Mouse (Mus musculus): ENCODE measurements at regions not wholly inside any gene's neighbourhood (a gene's known extent, or its start where the extent isn't known, plus 50 kb on each side); places are given as distances from the start of the nearest gene placed in this dataset.

DNA sequence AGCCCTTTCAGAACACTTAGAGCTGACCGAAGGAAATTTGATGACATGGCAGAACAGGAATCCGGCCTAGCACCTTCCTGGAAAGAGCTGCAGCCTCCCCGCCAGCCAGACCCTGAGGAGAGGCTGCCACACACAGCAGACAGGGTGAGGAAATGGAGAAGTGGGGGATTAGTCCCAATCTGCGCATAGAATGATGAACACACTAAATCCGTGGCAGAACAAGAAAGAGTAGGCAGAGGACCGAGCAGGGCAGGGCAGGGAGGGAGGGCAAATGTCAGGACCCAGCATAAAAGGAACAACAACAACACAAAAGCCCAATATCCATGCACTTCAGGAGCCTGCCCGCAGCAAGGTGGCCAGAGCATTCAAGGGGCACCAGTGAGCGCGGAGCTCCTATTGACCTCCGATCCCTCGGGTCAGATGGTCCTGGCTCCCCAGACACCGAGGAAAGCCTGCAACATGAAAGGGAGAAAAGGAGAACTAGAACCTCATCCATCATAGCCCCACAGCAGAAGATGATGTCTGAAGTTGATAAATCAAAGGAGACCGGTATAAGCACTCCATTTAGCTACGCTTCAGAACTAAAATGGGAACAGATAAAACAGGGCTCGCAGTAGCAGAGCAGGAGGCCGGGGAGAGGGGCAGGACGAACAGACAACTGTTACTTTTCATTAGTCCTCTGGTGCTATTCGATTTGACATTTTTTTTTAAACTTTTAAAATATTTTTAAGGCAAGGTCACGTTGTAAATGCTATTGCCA lies 136.3 kb upstream of the Pkdcc start:
- peaks cover 33% of the 10 kb centered on the region for H3K4me1 ChIP-seq (replicated peaks; ENCODE audit: control insufficient read depth, insufficient read depth, low read length)
- peak overlapping the region; percentile 22; the same call in 1 of the 2 replicates for H3K4me2 ChIP-seq (ENCODE audit: low read length)
- no peaks in the 10 kb centered on the region for H3K27me3 ChIP-seq (replicated peaks; ENCODE audit: control insufficient read depth, insufficient read depth, low read length)
- DNase-seq (ENCODE audit: low spot score), result no peak
- H3K9me3 ChIP-seq (ENCODE audit: control insufficient read depth, low read length), result 0 out of 2 replicates have a peak, but pooled peaks cover 4% of the 10 kb centered on the region
- H3K4me3 ChIP-seq (ENCODE audit: low read depth, low read length), result no peak overlapping the region
- no peaks in the 10 kb centered on the region for H3K36me3 ChIP-seq (ENCODE audit: control insufficient read depth, insufficient read depth, low read length)
- H3K9ac ChIP-seq (ENCODE audit: low read length), result no peak overlapping the region
- H3K27ac ChIP-seq (ENCODE audit: low read depth), result peak overlapping the region; percentile 51
- WGBS, result 24% methylated on average over 19 of the region's 19 CpGs
- ATAC-seq (replicated peaks; ENCODE audit: low FRiP score, low TSS enrichment, low read depth), result peak; percentile 33; the same call in 1 of the 2 replicates

- H3K27me3 ChIP-seq (replicated peaks; ENCODE audit: control insufficient read depth, insufficient read depth, low read length), result no peaks in the 10 kb centered on the region
- 0 out of 2 replicates have a peak, but pooled peaks have one; percentile 33 for ATAC-seq (replicated peaks; ENCODE audit: low FRiP score, low TSS enrichment, low read depth)
- H3K9me3 ChIP-seq (ENCODE audit: control insufficient read depth, low read length), result 0 out of 2 replicates have a peak, but pooled peaks cover 4% of the 10 kb centered on the region
- H3K4me1 ChIP-seq (replicated peaks; ENCODE audit: control insufficient read depth, insufficient read depth, low read length), result peaks cover 36% of the 10 kb centered on the region
- H3K9ac ChIP-seq (ENCODE audit: low read length), result no peak overlapping the region
- DNase-seq (ENCODE audit: low spot score), result no peak
- H3K36me3 ChIP-seq (ENCODE audit: control insufficient read depth, insufficient read depth, low read length), result no peaks in the 10 kb centered on the region
- no peak overlapping the region for H3K4me3 ChIP-seq (ENCODE audit: low read depth, low read length)
- H3K27ac ChIP-seq (ENCODE audit: low read depth), result peak overlapping the region; percentile 38; the same call in 1 of the 2 replicates
- 46% methylated on average over 7 of the region's 7 CpGs for WGBS
- no peak overlapping the region for H3K4me2 ChIP-seq (ENCODE audit: low read length)
Observed at GRCm38 (mm10) chr17:83079361-83079685, 135.8 kb upstream of the Pkdcc start.

DNA sequence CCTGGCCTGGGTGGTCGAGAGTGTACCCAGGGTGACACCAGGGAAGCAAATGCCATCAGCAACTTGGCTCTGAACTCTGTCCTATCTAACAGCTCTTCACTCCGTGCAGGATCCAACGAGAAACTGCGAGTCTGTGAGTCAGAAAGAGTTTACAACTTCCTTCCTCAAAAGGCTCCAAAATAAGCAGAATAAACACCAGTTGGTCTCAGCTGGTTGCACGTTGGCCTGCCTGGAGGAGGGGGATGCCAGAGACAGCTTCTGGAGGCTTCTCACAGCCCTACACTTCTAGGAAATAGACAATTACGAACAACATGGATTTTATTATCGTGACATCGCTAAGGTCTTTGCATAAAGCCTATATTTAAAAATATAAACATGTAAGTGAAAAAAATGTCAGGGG lies 133.4 kb upstream of the Pkdcc start:
- no peaks in the 10 kb centered on the region for H3K27me3 ChIP-seq (replicated peaks; ENCODE audit: control insufficient read depth, insufficient read depth, low read length)
- peaks cover 36% of the 10 kb centered on the region for H3K4me1 ChIP-seq (replicated peaks; ENCODE audit: control insufficient read depth, insufficient read depth, low read length)
- H3K27ac ChIP-seq (ENCODE audit: low read depth), result peak overlapping the region; percentile 73
- H3K4me2 ChIP-seq (ENCODE audit: low read length), result no peak overlapping the region; the same call in 1 of the 2 replicates
- no peaks in the 10 kb centered on the region for H3K36me3 ChIP-seq (ENCODE audit: control insufficient read depth, insufficient read depth, low read length)
- H3K9ac ChIP-seq (ENCODE audit: low read length), result no peak overlapping the region
- no peak overlapping the region for H3K4me3 ChIP-seq (ENCODE audit: low read depth, low read length)
- 34% methylated on average over 8 of the region's 8 CpGs for WGBS
- DNase-seq (ENCODE audit: low spot score), result no peak
- no peak for ATAC-seq (replicated peaks; ENCODE audit: low FRiP score, low TSS enrichment, low read depth)
- H3K9me3 ChIP-seq (ENCODE audit: control insufficient read depth, low read length), result peaks cover 7% of the 10 kb centered on the region; the same call in 1 of the 2 replicates

DNA sequence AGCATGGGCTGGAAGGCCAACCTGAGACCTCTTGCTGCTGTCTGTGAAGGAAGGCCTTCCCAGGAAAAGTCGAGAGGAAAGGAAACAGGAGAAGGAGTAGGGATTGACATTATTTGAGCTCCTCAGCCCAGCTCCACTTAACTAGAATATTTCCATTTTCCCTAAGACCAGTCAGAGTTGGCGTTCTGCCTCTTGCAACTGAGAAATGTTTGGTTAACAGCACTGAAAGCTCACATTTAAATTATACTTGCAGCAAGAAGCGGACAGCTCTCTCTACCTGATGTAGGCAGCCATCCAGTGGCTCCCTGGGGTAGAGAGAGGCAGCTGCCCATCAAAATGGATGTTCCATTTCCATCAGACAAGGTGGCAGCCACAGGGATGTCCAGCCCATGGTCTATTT lies 131.6 kb upstream of the Pkdcc start:
- no peaks in the 10 kb centered on the region for H3K27me3 ChIP-seq (replicated peaks; ENCODE audit: control insufficient read depth, insufficient read depth, low read length)
- peaks cover 27% of the 10 kb centered on the region for H3K4me1 ChIP-seq (replicated peaks; ENCODE audit: control insufficient read depth, insufficient read depth, low read length)
- H3K9ac ChIP-seq (ENCODE audit: low read length), result no peak overlapping the region
- DNase-seq (ENCODE audit: low spot score) (no peak), ATAC-seq (replicated peaks; ENCODE audit: low FRiP score, low TSS enrichment, low read depth) (no peak)
- H3K36me3 ChIP-seq (ENCODE audit: control insufficient read depth, insufficient read depth, low read length), result no peaks in the 10 kb centered on the region
- peaks cover 8% of the 10 kb centered on the region; the same call in 1 of the 2 replicates for H3K9me3 ChIP-seq (ENCODE audit: control insufficient read depth, low read length)
- H3K4me3 ChIP-seq (ENCODE audit: low read depth, low read length), result no peak overlapping the region
- WGBS, result 37% methylated on average over 3 of the region's 3 CpGs
- no peak overlapping the region for H3K4me2 ChIP-seq (ENCODE audit: low read length)
- H3K27ac ChIP-seq (ENCODE audit: low read depth), result peak overlapping the region; percentile 44; the same call in 1 of the 2 replicates

- no peak overlapping the region for H3K4me3 ChIP-seq (ENCODE audit: low read depth, low read length)
- peaks cover 4% of the 10 kb centered on the region; the same call in 1 of the 2 replicates for H3K9me3 ChIP-seq (ENCODE audit: control insufficient read depth, low read length)
- no peaks in the 10 kb centered on the region for H3K27me3 ChIP-seq (replicated peaks; ENCODE audit: control insufficient read depth, insufficient read depth, low read length)
- no peak for ATAC-seq (replicated peaks; ENCODE audit: low FRiP score, low TSS enrichment, low read depth)
- H3K4me2 ChIP-seq (ENCODE audit: low read length), result no peak overlapping the region
- H3K9ac ChIP-seq (ENCODE audit: low read length), result no peak overlapping the region
- 91% methylated on average over 10 of the region's 10 CpGs for WGBS
- H3K27ac ChIP-seq (ENCODE audit: low read depth), result no peak overlapping the region
- no peak for DNase-seq (ENCODE audit: low spot score)
- H3K36me3 ChIP-seq (ENCODE audit: control insufficient read depth, insufficient read depth, low read length), result no peaks in the 10 kb centered on the region
- H3K4me1 ChIP-seq (replicated peaks; ENCODE audit: control insufficient read depth, insufficient read depth, low read length), result peaks cover 35% of the 10 kb centered on the region
Observed at GRCm38 (mm10) chr17:83085792-83086475, 129.2 kb upstream of the Pkdcc start.

DNA sequence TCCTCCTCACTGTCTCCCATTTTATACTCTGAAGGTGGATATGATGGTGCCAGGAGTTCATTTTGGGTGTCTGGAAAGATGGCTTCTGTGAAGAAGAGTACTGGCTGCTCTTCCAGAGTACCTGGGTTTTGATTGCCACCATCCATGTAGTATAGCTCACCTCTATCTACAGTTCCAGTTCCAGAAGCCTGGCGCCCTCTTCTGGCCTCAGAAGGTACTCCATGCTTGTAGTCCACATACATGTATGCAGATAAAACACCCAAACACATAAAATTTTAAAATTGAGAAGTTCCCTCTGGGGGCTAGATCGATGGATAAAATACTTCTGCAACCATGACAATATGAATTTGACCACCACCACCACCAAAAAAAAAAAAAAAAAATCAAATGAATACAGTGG lies 128.4 kb upstream of the Pkdcc start:
- WGBS, result 78% methylated on average over 2 of the region's 2 CpGs
- no peak overlapping the region for H3K4me2 ChIP-seq (ENCODE audit: low read length)
- peaks cover 31% of the 10 kb centered on the region for H3K4me1 ChIP-seq (replicated peaks; ENCODE audit: control insufficient read depth, insufficient read depth, low read length)
- no peaks in the 10 kb centered on the region for H3K27me3 ChIP-seq (replicated peaks; ENCODE audit: control insufficient read depth, insufficient read depth, low read length)
- H3K9me3 ChIP-seq (ENCODE audit: control insufficient read depth, low read length), result peaks cover 4% of the 10 kb centered on the region; the same call in 1 of the 2 replicates
- no peak for DNase-seq (ENCODE audit: low spot score)
- H3K27ac ChIP-seq (ENCODE audit: low read depth), result no peak overlapping the region
- ATAC-seq (replicated peaks; ENCODE audit: low FRiP score, low TSS enrichment, low read depth), result no peak
- no peaks in the 10 kb centered on the region for H3K36me3 ChIP-seq (ENCODE audit: control insufficient read depth, insufficient read depth, low read length)
- H3K9ac ChIP-seq (ENCODE audit: low read length), result no peak overlapping the region
- no peak overlapping the region for H3K4me3 ChIP-seq (ENCODE audit: low read depth, low read length)

GRCm38 (mm10) chr17:83088471-83088870 lies 126.6 kb upstream of the Pkdcc start:
- Histone ChIP-seq H3K4me2 (ENCODE audit: low read length) (no peak overlapping the region), H3K4me3 (ENCODE audit: low read depth, low read length) (no peak overlapping the region), H3K27ac (ENCODE audit: low read depth) (no peak overlapping the region), H3K4me1 (replicated peaks; ENCODE audit: control insufficient read depth, insufficient read depth, low read length) (peaks cover 18% of the 10 kb centered on the region), H3K27me3 (replicated peaks; ENCODE audit: control insufficient read depth, insufficient read depth, low read length) (no peaks in the 10 kb centered on the region), H3K36me3 (ENCODE audit: control insufficient read depth, insufficient read depth, low read length) (no peaks in the 10 kb centered on the region), H3K9me3 (ENCODE audit: control insufficient read depth, low read length) (peaks cover 4% of the 10 kb centered on the region; the same call in 1 of the 2 replicates), H3K9ac (ENCODE audit: low read length) (no peak overlapping the region)
- DNase-seq (ENCODE audit: low spot score) (no peak), ATAC-seq (replicated peaks; ENCODE audit: low FRiP score, low TSS enrichment, low read depth) (no peak)
- WGBS, result 88% methylated on average over 2 of the region's 2 CpGs

DNA sequence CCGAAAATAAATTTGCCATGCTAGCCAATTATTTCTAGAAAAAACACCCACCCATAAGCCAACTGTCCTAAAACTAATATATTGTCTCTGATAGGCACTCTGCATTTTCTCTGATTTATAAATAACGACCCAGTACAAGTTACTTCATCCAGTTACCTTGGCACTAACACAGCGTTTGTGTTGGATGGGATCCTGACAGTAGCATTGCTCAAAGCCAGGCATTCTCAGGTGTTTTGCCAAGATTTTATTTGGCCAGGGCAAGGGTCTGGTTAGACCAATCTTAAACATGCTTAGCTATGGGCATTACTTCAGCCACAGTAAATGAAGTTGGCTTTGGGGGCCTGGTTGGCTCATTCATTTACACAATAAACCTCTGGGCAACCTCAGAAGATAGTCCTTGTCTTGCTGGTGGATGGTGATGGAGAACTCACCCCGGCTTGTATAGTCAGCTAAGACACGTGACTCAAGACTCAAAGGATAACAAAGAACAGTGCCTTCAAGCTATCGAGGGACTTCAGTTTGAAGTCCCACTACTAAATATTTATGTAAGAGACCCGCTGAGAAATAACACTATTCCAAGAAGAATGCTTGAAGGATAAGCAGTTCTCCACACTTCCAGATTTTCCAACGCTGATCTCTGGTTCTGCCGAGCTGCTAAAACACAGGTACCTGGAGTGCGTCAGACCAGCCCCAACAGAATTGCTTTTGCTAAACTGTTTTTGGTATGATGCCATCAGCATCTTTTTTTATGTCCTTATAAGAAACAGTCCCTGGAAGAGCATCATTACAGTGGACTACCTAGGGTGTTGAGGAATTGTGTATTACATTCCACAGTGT lies 125.0 kb upstream of the Pkdcc start:
- H3K27ac ChIP-seq (ENCODE audit: low read depth), result no peak overlapping the region
- ATAC-seq (replicated peaks; ENCODE audit: low FRiP score, low TSS enrichment, low read depth), result no peak
- WGBS, result 34% methylated on average over 10 of the region's 10 CpGs

More for the DNA sequence above, 125.0 kb upstream of the Pkdcc start:
- peaks cover 4% of the 10 kb centered on the region; the same call in 1 of the 2 replicates for H3K9me3 ChIP-seq (ENCODE audit: control insufficient read depth, low read length)
- peaks cover 12% of the 10 kb centered on the region for H3K4me1 ChIP-seq (replicated peaks; ENCODE audit: control insufficient read depth, insufficient read depth, low read length)
- H3K36me3 ChIP-seq (ENCODE audit: control insufficient read depth, insufficient read depth, low read length), result no peaks in the 10 kb centered on the region
- H3K9ac ChIP-seq (ENCODE audit: low read length), result no peak overlapping the region
- no peak overlapping the region for H3K4me3 ChIP-seq (ENCODE audit: low read depth, low read length)
- DNase-seq (ENCODE audit: low spot score), result no peak
- H3K4me2 ChIP-seq (ENCODE audit: low read length), result no peak overlapping the region
- no peaks in the 10 kb centered on the region for H3K27me3 ChIP-seq (replicated peaks; ENCODE audit: control insufficient read depth, insufficient read depth, low read length)
